Mouse (Mus musculus) heart, postnatal 0 days (tissue): ENCODE measurements around the gene Tmem205.

ENCODE experiments used
- CTCF ChIP-seq: IDR thresholded peaks from 2 replicates; pipeline ENCODE4 v1.5.1; 2016; ENCODE audit warnings: antibody characterized with exemption, control low read depth, low read depth
- EP300 ChIP-seq: IDR thresholded peaks from 2 replicates; pipeline ENCODE4 v1.6.1; 2016; ENCODE audit warnings: antibody characterized with exemption, low read depth

DNA sequence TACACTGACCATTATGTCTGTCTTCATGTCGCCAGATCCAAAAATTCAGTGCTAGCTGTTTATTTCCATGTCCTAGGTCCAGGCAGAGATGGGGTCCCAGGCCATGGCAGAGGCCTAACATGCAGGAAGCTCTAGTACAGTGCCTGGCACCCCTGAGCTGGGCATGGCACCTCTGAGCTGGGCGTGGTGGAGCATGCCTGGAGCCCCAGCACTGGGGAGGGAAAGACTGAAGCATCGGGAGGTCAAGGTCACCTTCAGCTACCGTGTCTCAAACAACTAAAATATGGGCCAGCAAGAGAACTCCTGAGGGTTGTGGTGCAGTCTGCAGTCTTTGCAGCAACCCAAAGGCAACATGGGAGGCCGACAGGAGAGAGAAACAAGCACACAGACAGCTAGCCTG lies 31.0 kb upstream of the Tmem205 start:
- no peak for TF ChIP-seq EP300
- TF ChIP-seq CTCF, result no peak
